Mouse (Mus musculus) subcutaneous adipose tissue, adult 2 months (tissue): ENCODE measurements around the gene Sec24a. TPM values are rescaled to one million over a fixed set of nuclear protein-coding genes. Genes with fewer than 3 reads are reported as not detected.

ENCODE experiments used
- polyA plus RNA-seq: library from polyadenylated mRNA; depleted of rRNA; stranded (reverse); fragments of >200 nt; gene quantifications from 2 replicates; pipeline ENCODE4 v1.2.3, GENCODE M21; 2012; ENCODE audit warnings: low replicate concordance; rRNA removed

Sec24a gene
- 18.3 and 19.8 TPM in 2 replicates for polyA plus RNA-seq

DNA sequence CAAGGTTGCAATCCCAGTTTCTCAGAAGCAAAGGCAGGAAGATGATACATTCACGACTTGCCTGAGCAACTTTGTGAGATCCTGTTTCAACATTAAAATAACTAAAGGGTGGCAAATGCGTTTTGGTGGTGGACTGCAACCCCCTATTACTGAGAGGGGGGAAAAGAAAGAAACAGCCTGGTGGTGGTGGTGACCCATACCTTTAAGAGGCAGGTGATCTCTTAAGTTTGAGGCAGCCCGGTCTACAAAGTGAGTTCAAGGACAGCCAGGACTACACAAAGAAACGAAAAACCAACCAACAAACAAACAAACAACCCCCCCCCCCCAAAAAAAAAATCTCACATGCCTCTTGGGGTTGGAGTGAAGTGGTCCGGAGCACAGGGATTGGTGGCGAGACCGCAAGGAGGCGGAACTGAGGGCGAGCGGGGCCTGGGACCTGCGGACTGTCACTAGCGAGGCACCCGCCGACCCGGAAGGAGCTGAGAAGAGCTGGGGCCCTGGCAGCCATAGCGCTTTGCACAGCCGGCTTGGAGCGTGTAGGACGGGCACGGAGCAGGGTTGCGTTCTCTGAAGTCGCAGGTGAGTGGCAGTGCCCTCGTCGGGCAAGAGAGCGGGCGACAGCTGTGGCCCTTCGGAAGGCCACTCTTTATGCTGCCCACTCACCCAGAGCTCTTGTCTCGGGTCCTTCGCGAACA is at the start of gene Sec24a, which contains the start of gene Sar1b:
Gene Sec24a, minus strand, starts transcription at position 422 of the 695 bp plus-strand sequence.
Gene Sar1b, plus strand, starts transcription at position 475 of the 695 bp plus-strand sequence.

DNA sequence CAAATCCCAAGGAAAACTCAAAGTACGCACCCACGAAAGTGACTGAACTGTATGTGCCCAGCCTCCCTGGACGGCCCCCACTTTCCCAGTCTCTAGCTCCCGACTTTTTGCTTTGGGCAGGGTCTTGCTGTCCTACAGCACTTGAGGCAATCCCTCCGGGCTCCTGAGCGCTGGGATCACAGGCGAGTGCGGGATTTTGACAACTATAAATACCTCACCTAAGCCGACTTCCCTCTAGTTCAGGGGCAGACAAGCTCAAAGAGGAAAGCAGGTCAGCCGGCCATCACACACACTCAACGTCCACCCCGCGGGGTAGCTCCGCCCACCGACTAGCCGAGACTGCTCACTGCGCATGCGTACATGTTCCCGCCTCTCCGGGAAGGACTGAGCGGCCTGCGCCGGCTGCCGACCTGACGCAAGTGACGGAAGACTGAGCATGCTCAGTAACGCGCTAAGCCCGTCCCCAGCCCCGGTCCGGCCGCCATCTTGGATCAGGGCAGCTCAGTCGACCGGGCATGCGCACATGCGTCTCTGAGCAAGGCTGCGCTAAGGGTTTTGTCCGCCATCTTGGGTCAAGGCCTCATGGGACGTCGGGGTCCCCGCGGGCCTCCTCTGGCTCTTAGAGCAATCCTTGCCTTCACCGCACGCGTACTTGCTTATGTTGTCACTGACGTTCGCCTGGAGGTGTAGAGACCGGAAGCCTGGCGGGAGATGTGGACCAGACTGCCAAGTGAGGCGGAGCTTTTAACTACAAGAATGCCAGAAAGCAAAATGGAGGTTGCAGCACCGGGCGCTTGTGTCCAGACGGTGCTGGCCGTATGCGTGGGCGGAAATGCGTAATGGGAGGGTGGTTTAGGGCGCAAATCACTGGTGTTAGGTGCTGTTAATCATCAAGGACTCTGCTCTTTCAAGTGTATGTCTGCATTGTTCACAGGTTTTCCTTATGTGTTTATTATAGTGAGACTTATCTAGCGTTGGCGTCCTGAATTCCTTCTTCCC is 74.8 kb downstream of the Sec24a start, which contains the start of gene 0610009B22Rik:
Gene 0610009B22Rik, minus strand, starts transcription at position 545 of the 999 bp plus-strand sequence.

DNA sequence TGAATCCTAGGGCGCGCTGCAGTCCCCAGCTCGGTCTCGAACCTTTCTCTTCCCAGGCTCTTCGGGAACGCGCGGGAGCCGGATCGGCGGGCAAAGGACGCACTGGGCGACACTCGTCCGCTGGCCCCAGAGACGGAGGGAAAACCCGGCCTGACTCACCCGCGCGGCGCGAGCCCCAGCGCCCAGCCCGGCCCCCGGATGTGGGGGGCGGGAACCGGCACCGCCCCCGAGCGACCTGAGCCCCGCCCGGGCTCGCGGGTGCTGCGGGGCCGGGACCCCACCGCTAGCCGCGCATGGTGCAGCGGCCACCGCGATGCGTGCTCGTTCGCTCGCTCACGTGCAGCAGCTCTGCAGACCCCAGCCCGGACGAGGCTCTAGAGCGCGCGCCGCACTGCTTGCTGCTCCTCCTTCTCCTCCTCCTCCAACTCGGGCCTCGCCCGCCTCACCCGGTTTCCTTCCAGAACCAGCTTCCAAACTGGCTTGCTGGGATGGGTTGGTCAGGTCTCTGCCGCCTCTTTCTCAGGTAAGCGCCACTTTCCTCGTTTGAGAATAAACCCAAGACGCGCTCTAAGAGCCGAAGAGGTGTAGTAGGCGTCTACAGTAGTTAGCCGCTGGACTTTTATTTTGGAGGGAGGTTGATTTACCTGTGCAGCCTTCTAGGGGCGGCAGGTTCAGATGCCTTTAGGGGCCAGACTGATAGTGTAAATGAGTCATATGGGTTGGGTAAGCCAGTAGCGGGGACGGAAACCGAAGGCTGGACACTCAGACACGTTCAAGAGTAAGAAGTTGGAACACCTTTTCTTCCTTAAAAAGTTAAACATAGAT is 112.5 kb downstream of the Sec24a start, which contains the start of the genes N4bp3 and D930048N14Rik:
Gene N4bp3, minus strand, starts transcription at position 152 of the 825 bp plus-strand sequence.
Gene D930048N14Rik, plus strand, starts transcription at position 264 of the 825 bp plus-strand sequence.

Other genes starting within 250 kb of the Sec24a start
- gene Phykpl, start 178.9 kb downstream of the Sec24a start, polyA plus RNA-seq, result 26.8 and 30.8 TPM in 2 replicates
- gene Hnrnpab, start 156.8 kb downstream of the Sec24a start, polyA plus RNA-seq, result 67.6 and 270 TPM in 2 replicates
- gene Nhp2, start 143.9 kb downstream of the Sec24a start, polyA plus RNA-seq, result 48.2 and 92.9 TPM in 2 replicates
- 52.2 and 111 TPM in 2 replicates for gene Rmnd5b, start 127.7 kb downstream of the Sec24a start, polyA plus RNA-seq
- 21.2 and 22.9 TPM in 2 replicates for gene N4bp3, start 112.8 kb downstream of the Sec24a start, polyA plus RNA-seq
- gene D930048N14Rik, start 112.7 kb downstream of the Sec24a start, polyA plus RNA-seq, result 14.2 and 16.8 TPM in 2 replicates
- gene 0610009B22Rik, start 74.8 kb downstream of the Sec24a start, polyA plus RNA-seq, result 19.7 and 32.1 TPM in 2 replicates
- 25.9 and 37.9 TPM in 2 replicates for gene Sar1b, start 53 bp upstream of the Sec24a start, polyA plus RNA-seq
- 10.1 and 10.4 TPM in 2 replicates for gene Jade2, start 94.0 kb upstream of the Sec24a start, polyA plus RNA-seq
- gene Cdkn2aipnl, start 204.0 kb upstream of the Sec24a start, polyA plus RNA-seq, result 17.2 and 24.4 TPM in 2 replicates
- 66.2 and 80.4 TPM in 2 replicates for gene Ube2b, start 237.1 kb upstream of the Sec24a start, polyA plus RNA-seq
- 3.0 and 3.7 TPM in 2 replicates for gene Cdkl3, start 240.6 kb upstream of the Sec24a start, polyA plus RNA-seq